Mouse (Mus musculus) hindbrain, embryonic 12.5 days (tissue): ENCODE data around the gene Cd3d. TPM values are rescaled to one million over a fixed set of nuclear protein-coding genes. Genes with fewer than 3 reads are reported as not detected.

Experiments used
- ATAC-seq: fragments of 200-750 bp; cut with Nextera tagmentation; 2 replicates; pipeline ENCODE4 v1.8.0; 2017; ENCODE audit warnings: moderate TSS enrichment; ENCODE audit not compliant: low FRiP score
- H3K27ac ChIP-seq: fragments of 300-500 bp; sonication (generic); 2 replicates; pipeline ENCODE4 v1.5.1; 2016; ENCODE audit warnings: mild to moderate bottlenecking
- H3K27me3 ChIP-seq: fragments of 300-500 bp; sonication (generic); 2 replicates; pipeline ENCODE4 v1.6.1; 2016; ENCODE audit warnings: mild to moderate bottlenecking
- H3K36me3 ChIP-seq: fragments of 300-500 bp; sonication (generic); 2 replicates; pipeline ENCODE4 v1.6.1; 2016; ENCODE audit warnings: mild to moderate bottlenecking
- H3K4me1 ChIP-seq: fragments of 300-500 bp; sonication (generic); 2 replicates; pipeline ENCODE4 v1.6.1; 2016
- H3K4me2 ChIP-seq: fragments of 300-500 bp; sonication (generic); replicated peaks from 2 replicates; pipeline ENCODE4 v1.6.1; 2016; ENCODE audit warnings: mild to moderate bottlenecking
- H3K4me3 ChIP-seq: fragments of 300-500 bp; sonication (generic); 2 replicates; pipeline ENCODE4 v1.5.1; 2016; ENCODE audit warnings: mild to moderate bottlenecking
- H3K9ac ChIP-seq: fragments of 300-500 bp; sonication (generic); 2 replicates; pipeline ENCODE4 v1.6.1; 2016; ENCODE audit warnings: mild to moderate bottlenecking, moderate library complexity
- H3K9me3 ChIP-seq: fragments of 300-500 bp; sonication (generic); replicated peaks from 2 replicates; pipeline ENCODE4 v1.6.1; 2016; ENCODE audit warnings: mild to moderate bottlenecking
- WGBS: fragments of 180-500 bp; shearing (Covaris S2); methylation state at CpG from one replicate; pipeline ENCODE4 v1.1.7; 2016; 5-methylcytosine and 5-hydroxymethylcytosine counted together
- polyA plus RNA-seq: library from polyadenylated mRNA; unstranded; fragments of >200 nt; fragmentation: Nextera tagmentation; extraction: Ambion mirVana; gene quantifications from 2 replicates; pipeline ENCODE4 v1.2.1, GENCODE M21; 2016

Gene Cd3d
- polyA plus RNA-seq, 1 experiment from 2014 or later = not detected

GRCm38 (mm10) chr9:44996590-44996989 lies 15.0 kb downstream of the Cd3d start:
- no peaks in the 10 kb centered on the region for H3K27me3 ChIP-seq
- 98% methylated on average over 7 of the region's 7 CpGs for WGBS
- ATAC-seq = no peak

GRCm38 (mm10) chr9:44998138-44998537 lies 16.6 kb downstream of the Cd3d start:
- Histone ChIP-seq H3K27ac (no peak overlapping the region), H3K9ac (no peak overlapping the region), H3K4me1 (no peaks in the 10 kb centered on the region), H3K27me3 (no peaks in the 10 kb centered on the region), H3K4me3 (no peak overlapping the region), H3K9me3 (no peaks in the 10 kb centered on the region), H3K36me3 (no peaks in the 10 kb centered on the region), H3K4me2 (no peak overlapping the region)
- WGBS = 74% methylated on average over 11 of the region's 11 CpGs
- no peak for ATAC-seq

More at GRCm38 (mm10) chr9:44996590-44996989, 15.0 kb downstream of the Cd3d start:
- Histone ChIP-seq H3K9me3 (no peaks in the 10 kb centered on the region), H3K9ac (no peak overlapping the region), H3K4me1 (no peaks in the 10 kb centered on the region), H3K4me2 (no peak overlapping the region), H3K4me3 (no peak overlapping the region), H3K36me3 (no peaks in the 10 kb centered on the region), H3K27ac (no peak overlapping the region)

DNA sequence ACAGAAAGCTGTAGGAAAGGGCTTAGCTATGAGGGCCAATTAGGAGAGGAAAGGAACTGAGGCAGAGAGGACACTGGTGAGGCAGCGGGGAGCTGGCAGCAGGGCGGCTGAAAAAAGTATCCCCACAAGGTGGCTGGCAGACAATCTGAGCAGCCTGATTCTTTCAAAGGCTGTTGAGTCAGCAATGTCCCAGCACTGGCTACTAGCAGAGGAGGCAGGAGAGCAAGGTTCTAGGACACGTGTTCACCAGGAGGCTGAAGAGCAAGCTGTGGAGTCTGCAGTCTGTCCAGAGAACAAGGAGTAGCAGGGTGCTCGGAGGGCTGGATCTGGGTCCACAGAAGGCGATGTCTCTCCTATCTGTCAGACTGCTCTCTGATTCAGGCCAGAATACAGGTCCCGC lies 17.6 kb downstream of the Cd3d start:
- Histone ChIP-seq H3K9ac (no peak overlapping the region), H3K36me3 (no peaks in the 10 kb centered on the region), H3K4me2 (no peak overlapping the region), H3K4me3 (no peak overlapping the region), H3K9me3 (no peaks in the 10 kb centered on the region), H3K27me3 (no peaks in the 10 kb centered on the region), H3K4me1 (no peaks in the 10 kb centered on the region), H3K27ac (no peak overlapping the region)
- 54% methylated on average over 6 of the region's 6 CpGs for WGBS
- no peak for ATAC-seq

GRCm38 (mm10) chr9:44999776-45000175 lies 18.2 kb downstream of the Cd3d start:
- ATAC-seq = no peak
- no peaks in the 10 kb centered on the region for H3K9me3 ChIP-seq
- H3K9ac ChIP-seq = no peak overlapping the region
- H3K4me2 ChIP-seq = no peak overlapping the region
- no peak overlapping the region for H3K27ac ChIP-seq
- no peak overlapping the region for H3K4me3 ChIP-seq
- no peaks in the 10 kb centered on the region for H3K4me1 ChIP-seq
- H3K27me3 ChIP-seq = no peaks in the 10 kb centered on the region
- 77% methylated on average over 5 of the region's 5 CpGs for WGBS
- H3K36me3 ChIP-seq = no peaks in the 10 kb centered on the region

DNA sequence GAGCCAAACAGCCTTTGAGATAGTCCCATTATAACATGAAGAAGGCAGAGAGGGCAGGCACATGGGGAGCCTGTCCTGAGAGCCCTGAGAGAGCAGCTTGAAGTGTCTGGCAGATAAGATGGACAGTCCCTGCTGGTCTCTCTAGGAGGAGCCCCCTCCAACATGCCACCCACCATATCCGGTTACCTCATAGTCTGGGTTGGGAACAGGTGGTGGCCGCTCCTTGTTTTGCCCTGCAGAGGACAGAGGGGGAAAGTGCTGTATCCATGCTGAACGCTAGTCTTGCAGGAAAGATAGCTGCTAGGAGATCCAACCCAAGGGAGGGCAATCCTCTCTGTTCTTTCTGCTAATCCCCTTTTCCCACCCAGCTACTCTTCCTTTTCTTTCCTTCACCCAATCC lies 18.7 kb downstream of the Cd3d start:
- Histone ChIP-seq H3K9ac (no peak overlapping the region), H3K4me2 (no peak overlapping the region), H3K9me3 (no peaks in the 10 kb centered on the region), H3K27ac (no peak overlapping the region), H3K4me1 (no peaks in the 10 kb centered on the region), H3K4me3 (no peak overlapping the region), H3K36me3 (no peaks in the 10 kb centered on the region), H3K27me3 (no peaks in the 10 kb centered on the region)
- WGBS = 67% methylated on average over 3 of the region's 3 CpGs
- ATAC-seq = no peak

DNA sequence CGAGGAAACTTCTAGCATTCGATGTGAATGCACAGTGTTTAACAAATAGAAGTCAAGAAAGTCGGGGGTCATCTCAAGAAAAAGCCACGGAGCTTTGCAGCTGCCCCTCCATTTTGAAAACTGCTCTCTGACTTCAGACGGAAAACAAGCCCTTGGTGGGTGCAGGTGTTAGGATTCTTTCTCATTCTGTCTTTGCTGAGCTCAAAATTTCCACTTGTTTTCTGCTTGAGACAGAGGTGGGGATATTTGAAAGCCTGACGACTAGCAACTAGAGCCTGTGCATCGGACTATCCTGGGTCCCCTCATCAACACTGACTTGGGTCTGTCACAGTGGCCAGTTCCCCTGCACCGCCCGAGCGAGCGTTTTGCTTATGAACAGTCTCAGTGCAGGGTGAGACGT lies 25.8 kb downstream of the Cd3d start:
- Histone ChIP-seq H3K4me2 (no peak overlapping the region), H3K27ac (no peak overlapping the region), H3K9me3 (no peaks in the 10 kb centered on the region), H3K4me1 (no peaks in the 10 kb centered on the region), H3K9ac (no peak overlapping the region), H3K36me3 (no peaks in the 10 kb centered on the region), H3K4me3 (no peak overlapping the region), H3K27me3 (no peaks in the 10 kb centered on the region; the same call in none of the 2 replicates)
- 82% methylated on average over 12 of the region's 12 CpGs for WGBS
- no peak for ATAC-seq

- no peaks in the 10 kb centered on the region; the same call in none of the 2 replicates for H3K27me3 ChIP-seq
- 73% methylated on average over 4 of the region's 4 CpGs for WGBS
- H3K27ac ChIP-seq = no peak overlapping the region
- H3K4me3 ChIP-seq = no peak overlapping the region
- H3K9me3 ChIP-seq = no peaks in the 10 kb centered on the region
- H3K4me2 ChIP-seq = no peak overlapping the region
- no peaks in the 10 kb centered on the region for H3K36me3 ChIP-seq
- H3K4me1 ChIP-seq = no peaks in the 10 kb centered on the region
- ATAC-seq = no peak
- H3K9ac ChIP-seq = no peak overlapping the region
These were observed 26.8 kb downstream of the Cd3d start for GRCm38 (mm10) chr9:45008342-45008741.

GRCm38 (mm10) chr9:45009180-45010078 lies 27.8 kb downstream of the Cd3d start, which contains the start of gene Cd3e:
Cd3e (minus strand) TSS chr9:45009627.
- Histone ChIP-seq H3K9me3 (no peaks in the 10 kb centered on the region), H3K36me3 (no peaks in the 10 kb centered on the region), H3K9ac (no peak within 1 kb of the TSS), H3K27ac (no peak within 1 kb of the TSS), H3K4me1 (no peaks in the 10 kb centered on the region), H3K4me2 (no peak within 1 kb of the TSS), H3K27me3 (no peaks in the 10 kb centered on the region; the same call in none of the 2 replicates), H3K4me3 (no peak within 1 kb of the TSS)
- 83% methylated on average over 19 of the region's 19 CpGs for WGBS
- no peak for ATAC-seq

- Histone ChIP-seq H3K4me3 (no peak overlapping the region), H3K4me2 (no peak overlapping the region), H3K27me3 (no peaks in the 10 kb centered on the region; the same call in none of the 2 replicates), H3K36me3 (no peaks in the 10 kb centered on the region), H3K27ac (no peak overlapping the region), H3K9me3 (no peaks in the 10 kb centered on the region), H3K9ac (no peak overlapping the region), H3K4me1 (no peaks in the 10 kb centered on the region)
- WGBS = 81% methylated on average over 4 of the region's 4 CpGs
- no peak for ATAC-seq
These were observed 28.9 kb downstream of the Cd3d start for GRCm38 (mm10) chr9:45010461-45010860.

GRCm38 (mm10) chr9:45011291-45011690 lies 29.7 kb downstream of the Cd3d start:
- H3K4me2 ChIP-seq = no peak overlapping the region
- no peaks in the 10 kb centered on the region for H3K36me3 ChIP-seq
- no peak for ATAC-seq
- no peaks in the 10 kb centered on the region for H3K9me3 ChIP-seq
- no peaks in the 10 kb centered on the region; the same call in none of the 2 replicates for H3K27me3 ChIP-seq
- 46% methylated on average over 6 of the region's 6 CpGs for WGBS
- no peak overlapping the region for H3K27ac ChIP-seq
- no peak overlapping the region for H3K4me3 ChIP-seq
- H3K4me1 ChIP-seq = no peaks in the 10 kb centered on the region
- H3K9ac ChIP-seq = no peak overlapping the region

GRCm38 (mm10) chr9:45014879-45015278 lies 33.3 kb downstream of the Cd3d start:
- ATAC-seq = no peak
- Histone ChIP-seq H3K36me3 (no peaks in the 10 kb centered on the region), H3K9me3 (no peaks in the 10 kb centered on the region), H3K27me3 (no peaks in the 10 kb centered on the region; the same call in none of the 2 replicates), H3K4me2 (no peak overlapping the region), H3K4me3 (no peak overlapping the region), H3K4me1 (no peaks in the 10 kb centered on the region), H3K27ac (no peak overlapping the region), H3K9ac (no peak overlapping the region)
- WGBS = 45% methylated on average over 2 of the region's 2 CpGs

- Histone ChIP-seq H3K4me3 (no peak overlapping the region), H3K4me2 (no peak overlapping the region), H3K4me1 (no peaks in the 10 kb centered on the region), H3K9me3 (no peaks in the 10 kb centered on the region), H3K36me3 (no peaks in the 10 kb centered on the region), H3K9ac (no peak overlapping the region), H3K27me3 (no peaks in the 10 kb centered on the region; the same call in none of the 2 replicates), H3K27ac (no peak overlapping the region)
- no peak for ATAC-seq
- 64% methylated on average over 3 of the region's 3 CpGs for WGBS
These were observed 34.3 kb downstream of the Cd3d start for GRCm38 (mm10) chr9:45015841-45016240.

- no peaks in the 10 kb centered on the region for H3K9me3 ChIP-seq
- no peak for ATAC-seq
- 85% methylated on average over 11 of the region's 11 CpGs for WGBS
- no peak overlapping the region for H3K4me3 ChIP-seq
- no peaks in the 10 kb centered on the region for H3K4me1 ChIP-seq
- H3K36me3 ChIP-seq = no peaks in the 10 kb centered on the region
- no peaks in the 10 kb centered on the region; the same call in 1 of the 2 replicates for H3K27me3 ChIP-seq
- H3K27ac ChIP-seq = no peak overlapping the region
- no peak overlapping the region for H3K9ac ChIP-seq
- H3K4me2 ChIP-seq = no peak overlapping the region
These were observed 36.4 kb downstream of the Cd3d start for GRCm38 (mm10) chr9:45018031-45018430.
